Mouse (Mus musculus) liver, adult (tissue): ENCODE measurements around the gene Notch4.

Experiments
- GATA4 ChIP-seq: IDR thresholded peaks from 2 replicates; pipeline ENCODE4 v1.6.1; 2014; ENCODE audit warnings: mild to moderate bottlenecking, low read length; ENCODE audit not compliant: insufficient replicate concordance

Gene Notch4

DNA sequence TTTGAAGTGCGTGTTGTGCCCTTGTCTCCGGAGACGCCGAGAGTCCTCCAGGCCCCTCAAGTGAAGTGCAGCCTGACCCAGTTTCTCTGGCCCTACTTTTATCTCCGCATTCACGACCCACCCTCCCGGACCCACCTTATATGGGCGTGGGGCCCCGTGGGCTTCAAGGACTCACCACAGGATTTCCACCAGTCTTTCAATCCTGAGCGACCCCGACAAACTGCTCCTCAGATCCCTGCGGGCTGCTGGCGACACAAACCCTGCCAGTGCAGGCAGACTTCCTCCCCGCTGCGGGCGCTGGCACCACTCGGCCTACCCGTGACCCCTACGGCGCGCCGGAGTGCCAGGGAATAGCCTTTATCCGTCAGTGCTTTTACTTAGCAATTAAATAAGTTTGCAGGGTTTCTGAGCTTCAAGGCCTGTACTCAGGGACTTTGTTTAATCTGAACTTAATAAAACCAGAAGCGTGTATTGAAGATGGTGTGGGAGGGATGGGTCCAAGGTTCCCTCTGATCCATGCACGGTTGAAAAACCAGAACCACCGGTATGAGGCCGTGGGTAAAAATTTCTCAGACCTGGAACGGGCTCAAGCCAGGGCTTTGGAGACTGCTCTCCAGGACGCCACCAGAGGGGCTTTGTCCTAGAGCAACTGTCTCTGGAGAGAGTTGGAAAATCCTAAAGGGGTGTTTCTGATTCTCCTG, 64.0 kb downstream of the Notch4 start, which contains the start of gene Ppt2:
Ppt2 (minus strand) TSS at position 568 of the 701 bp plus-strand sequence.
- TF ChIP-seq GATA4: no peak

DNA sequence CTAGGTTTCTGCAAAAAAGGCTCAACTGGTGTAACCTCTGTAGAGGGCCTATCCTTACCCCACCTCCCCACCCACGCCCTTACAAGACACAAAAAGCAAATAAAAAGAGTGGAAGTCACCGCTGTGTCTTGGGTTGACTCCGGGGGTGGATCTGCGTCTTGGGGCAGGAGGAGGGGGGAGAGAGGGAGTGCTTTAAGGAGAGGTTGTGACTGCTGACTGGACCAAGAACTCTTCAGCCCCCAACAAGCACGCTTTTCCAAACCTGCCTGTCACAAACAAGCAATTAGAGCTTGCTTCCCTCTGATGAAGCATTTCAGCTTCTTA, 64.5 kb downstream of the Notch4 start:
- no peak for TF ChIP-seq GATA4

DNA sequence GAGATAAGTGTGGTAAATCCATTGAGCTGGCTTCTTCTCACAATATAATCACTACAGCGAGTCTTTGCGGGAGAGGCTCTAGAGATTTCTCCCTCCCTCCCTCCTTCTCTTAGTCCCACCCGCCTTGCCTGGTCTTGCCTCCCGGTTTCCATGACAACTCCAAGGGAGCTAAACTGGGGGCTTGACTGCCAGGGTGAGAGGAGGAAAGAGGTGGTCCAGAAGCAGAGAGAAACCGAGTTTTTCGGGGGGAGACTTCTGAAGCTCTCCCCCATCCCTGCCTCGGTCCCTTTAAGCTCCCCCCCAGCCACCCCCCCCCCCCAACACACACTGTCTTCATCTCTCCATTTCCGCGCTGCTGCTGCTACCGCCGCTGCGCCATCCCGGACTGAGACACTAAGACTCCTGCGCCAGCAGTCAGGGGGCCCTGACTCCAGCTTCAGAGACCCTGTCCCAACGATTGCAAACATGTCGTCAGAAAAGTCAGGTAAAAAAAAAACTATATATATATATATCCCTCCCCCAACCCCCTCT, 65.2 kb downstream of the Notch4 start, which contains the start of gene Prrt1:
Prrt1 (plus strand) TSS at position 313 of the 531 bp plus-strand sequence.
- TF ChIP-seq GATA4: no peak

DNA sequence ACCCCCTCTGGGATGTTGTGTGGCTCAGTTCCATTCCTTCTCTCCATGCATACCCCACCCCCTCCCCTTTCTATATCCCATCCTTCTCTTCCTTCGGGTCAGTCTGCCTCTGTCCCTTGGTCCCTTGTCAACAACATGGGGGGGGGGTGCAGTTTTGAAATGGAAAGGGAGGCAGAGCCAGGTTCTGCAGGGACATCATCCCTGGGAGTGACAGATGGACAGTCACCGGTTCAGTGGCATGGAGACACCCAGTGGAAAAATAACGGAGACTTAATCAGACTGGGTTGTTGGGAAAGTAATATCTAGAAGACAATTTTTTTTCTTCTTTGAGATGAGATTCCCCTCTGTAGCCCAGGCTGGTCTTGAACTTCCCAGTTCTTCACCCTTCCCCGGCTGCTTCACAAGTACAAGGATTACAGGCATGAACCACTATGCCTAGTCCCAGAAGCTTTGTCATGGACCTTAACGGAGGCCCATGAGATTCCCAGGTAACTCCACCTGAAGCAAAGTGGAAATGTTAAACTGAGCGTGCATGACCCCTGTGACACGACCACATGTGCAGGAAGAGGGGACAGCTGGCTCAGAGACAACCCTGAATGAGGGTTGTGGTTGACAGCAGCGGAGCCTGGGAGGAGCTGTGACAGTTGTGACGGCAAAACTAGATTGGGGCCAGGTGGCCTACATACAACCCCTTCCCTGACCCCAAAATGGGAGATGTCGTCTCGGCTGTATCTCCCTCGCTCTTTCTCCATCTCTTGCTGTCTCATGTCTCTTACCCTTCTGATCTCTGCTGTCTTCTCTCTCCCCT, 65.9 kb downstream of the Notch4 start:
- no peak for TF ChIP-seq GATA4

DNA sequence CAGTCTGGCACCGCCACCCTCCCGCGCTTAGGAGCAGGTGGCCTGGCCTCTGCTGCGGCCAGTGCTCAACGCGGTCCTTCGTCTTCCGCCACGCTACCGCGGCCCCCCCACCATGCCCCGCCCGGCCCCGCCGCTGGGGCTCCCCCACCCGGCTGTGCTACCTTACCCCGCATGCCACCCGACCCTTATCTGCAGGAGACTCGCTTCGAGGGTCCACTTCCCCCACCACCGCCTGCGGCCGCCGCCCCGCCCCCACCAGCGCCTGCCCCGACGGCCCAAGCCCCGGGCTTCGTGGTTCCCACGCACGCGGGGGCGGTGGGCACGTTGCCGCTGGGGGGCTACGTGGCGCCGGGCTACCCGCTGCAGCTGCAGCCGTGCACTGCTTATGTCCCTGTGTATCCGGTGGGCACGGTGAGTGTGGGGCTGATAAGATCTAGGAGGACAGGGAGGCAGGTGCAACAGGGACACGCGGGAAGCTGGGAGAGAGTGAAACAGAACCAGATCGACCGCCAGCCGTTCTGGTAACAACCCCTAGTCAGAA, 66.8 kb downstream of the Notch4 start:
- no peak for TF ChIP-seq GATA4

DNA sequence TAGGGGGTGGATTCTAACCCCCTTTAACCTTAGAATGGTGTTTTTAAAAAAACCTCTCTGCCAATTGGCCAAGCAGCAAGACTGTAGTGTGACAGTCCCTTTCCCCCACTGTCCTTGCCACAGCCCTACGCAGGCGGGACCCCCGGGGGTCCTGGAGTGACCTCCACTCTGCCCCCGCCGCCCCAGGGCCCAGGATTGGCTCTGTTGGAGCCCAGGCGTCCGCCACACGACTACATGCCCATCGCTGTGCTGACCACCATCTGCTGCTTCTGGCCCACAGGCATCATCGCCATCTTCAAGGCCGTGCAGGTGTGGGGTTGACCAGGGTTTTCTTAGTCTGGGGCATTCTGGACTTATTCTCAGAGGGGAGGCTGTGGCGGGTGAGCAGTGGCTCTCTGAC, 67.6 kb downstream of the Notch4 start:
- TF ChIP-seq GATA4: no peak

DNA sequence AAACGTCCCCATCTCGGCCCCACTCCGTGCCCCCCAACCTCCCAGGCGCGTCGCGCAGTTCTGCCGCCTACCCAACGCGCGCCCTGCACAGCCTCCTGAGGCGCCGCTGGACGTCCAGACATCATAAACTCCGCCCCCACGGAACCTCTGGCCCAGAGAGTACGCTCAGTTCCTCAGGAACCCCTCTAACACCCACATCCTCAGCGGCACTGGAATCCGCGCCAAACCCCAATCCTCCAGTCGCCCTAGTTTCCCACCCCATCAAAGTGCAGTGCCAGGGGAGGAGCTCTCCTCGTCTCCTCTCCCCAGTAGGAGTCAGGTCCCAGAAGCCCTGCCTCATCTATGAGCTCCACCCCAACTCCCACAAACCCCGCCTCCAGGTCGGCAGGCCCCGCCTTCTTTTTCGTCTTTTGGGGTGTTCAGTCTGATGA, 68.2 kb downstream of the Notch4 start:
- TF ChIP-seq GATA4: no peak; the same call in 1 of the 2 replicates

DNA sequence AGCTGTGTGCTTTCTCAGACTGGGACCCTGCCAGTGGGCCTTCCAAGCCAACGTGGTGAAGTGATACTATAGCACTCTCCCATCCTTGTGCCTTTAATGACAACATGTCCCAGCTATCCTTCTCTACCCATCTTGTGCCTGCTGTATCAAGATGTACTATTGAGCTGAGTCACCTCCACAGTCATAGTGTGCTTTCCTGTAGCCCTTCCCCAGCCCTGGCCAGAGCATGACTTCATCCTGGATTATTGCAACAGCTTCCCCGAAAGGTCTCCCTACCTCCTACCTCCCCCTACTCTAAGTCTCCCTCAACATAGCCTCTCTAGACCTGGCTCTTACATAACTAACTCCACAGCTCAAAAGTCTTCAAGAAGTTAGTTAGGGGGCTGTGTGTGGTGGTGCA, 71.6 kb downstream of the Notch4 start:
- no peak for TF ChIP-seq GATA4

DNA sequence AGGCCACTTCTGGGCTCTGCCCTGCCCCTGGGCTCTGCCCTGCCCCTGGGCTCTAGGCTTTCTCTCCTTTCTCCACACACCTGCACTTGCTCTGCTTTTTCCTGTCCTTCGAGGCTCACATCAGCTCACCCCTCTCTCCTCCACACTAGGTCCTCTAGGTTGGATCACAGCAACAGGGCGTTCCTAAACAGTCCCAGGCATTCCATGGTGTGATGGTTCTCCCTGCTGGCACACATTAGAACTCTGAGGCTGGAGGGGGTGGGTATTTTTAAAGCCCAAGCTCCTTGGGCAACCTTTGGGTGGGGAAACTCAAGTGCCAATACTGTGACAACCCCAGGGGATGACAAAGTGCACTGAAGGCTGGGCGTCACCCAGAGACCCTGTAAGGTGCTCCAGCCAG, 73.4 kb downstream of the Notch4 start:
- TF ChIP-seq GATA4: no peak
